Mouse (Mus musculus): ENCODE data around the gene Olfr452. TPM values are rescaled to one million over a fixed set of nuclear protein-coding genes. Genes with fewer than 3 reads are reported as not detected.

Gene Olfr452
- not detected in 2 replicates for polyA plus RNA-seq (2016; fragmentation: Nextera tagmentation; extraction: Ambion mirVana)

DNA sequence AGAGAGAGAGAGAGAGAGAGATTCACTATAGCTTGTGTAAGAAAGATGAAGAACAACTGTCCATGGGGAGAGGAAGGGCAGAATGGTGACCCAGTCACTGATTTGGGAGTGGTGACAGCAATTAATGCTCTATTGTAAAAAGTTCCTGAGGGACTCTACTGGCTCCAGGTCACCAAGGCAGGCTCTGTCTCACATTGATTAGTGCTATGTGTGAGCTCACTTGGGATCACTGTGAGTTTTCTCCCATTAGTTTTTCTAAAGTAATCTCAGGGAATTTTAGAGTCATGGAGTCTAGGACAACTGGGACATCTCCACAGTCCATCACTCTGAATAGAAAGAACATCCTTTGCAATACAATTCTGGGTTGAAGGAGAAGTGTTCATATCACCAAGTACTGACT lies at the start of gene Olfr452:
Gene Olfr452 (plus strand): TSS at position 301 of the 400 bp plus-strand sequence.
- H3K4me3 ChIP-seq: no peak within 1 kb of the TSS
- no peak for DNase-seq (ENCODE audit: low spot score)

DNA sequence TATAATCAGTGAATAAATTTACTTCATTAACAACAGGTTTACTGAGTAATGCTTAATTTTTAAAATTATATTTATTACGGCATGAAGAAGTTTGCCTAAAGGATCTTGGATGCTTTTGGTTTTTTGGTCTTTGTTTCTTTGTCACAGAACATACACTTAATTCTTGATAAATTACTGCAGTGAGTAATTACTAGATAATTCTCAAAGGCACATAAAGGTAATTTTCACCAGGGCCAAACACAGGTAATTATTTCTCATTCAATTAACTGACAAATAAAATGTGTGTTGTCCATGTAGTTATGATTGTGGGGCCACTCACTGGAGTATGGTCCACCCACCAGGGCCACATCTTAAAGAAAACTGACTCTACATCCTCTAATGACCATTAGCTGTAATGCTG lies 45.8 kb upstream of the Olfr452 start, which contains the start of gene Olfr453:
Gene Olfr453 (plus strand): TSS at position 301 of the 400 bp plus-strand sequence.
- no peak within 1 kb of the TSS for H3K27ac ChIP-seq
- no peak for DNase-seq (ENCODE audit: low spot score)
- H3K4me1 ChIP-seq (replicated peaks): no peaks in the 10 kb centered on the region
- H3K9me3 ChIP-seq: no peaks in the 10 kb centered on the region
- H3K27me3 ChIP-seq (ENCODE audit: insufficient read depth, poor library complexity, severe bottlenecking): no peaks in the 10 kb centered on the region
- H3K36me3 ChIP-seq: no peaks in the 10 kb centered on the region
- WGBS: 97% methylated on average over 1 of the region's 1 CpGs
- H3K4me3 ChIP-seq: no peak within 1 kb of the TSS

More for the DNA sequence above, at the start of gene Olfr452:
- no peak within 1 kb of the TSS for H3K27ac ChIP-seq
- H3K36me3 ChIP-seq: no peaks in the 10 kb centered on the region
- H3K27me3 ChIP-seq (ENCODE audit: insufficient read depth, poor library complexity, severe bottlenecking): no peaks in the 10 kb centered on the region
- no peaks in the 10 kb centered on the region for H3K9me3 ChIP-seq
- no peaks in the 10 kb centered on the region for H3K4me1 ChIP-seq (replicated peaks)

DNA sequence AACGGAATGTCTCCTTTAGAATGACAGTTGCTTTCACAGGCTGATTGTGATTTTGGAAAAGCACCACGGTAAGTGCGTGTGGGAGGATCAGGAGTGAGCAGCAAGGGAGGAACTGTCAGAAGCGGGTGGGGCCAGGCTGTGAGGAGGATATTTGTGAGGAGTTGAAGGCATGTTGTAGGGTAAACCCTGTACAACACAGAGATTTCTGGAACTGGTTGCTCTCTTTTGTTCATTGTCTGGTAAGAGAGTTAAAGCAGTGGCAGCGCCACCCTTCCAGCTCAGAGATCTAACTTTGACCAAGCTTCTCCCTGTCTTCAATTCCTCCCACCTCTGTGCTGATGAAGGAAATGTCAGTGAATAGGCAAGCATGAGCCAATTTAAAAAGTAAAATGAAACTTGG lies 42.6 kb upstream of the Olfr452 start:
- H3K36me3 ChIP-seq: no peaks in the 10 kb centered on the region
- H3K4me1 ChIP-seq (replicated peaks): no peaks in the 10 kb centered on the region
- H3K9me3 ChIP-seq: no peaks in the 10 kb centered on the region
- no peak overlapping the region for H3K4me3 ChIP-seq
- WGBS: 83% methylated on average over 5 of the region's 5 CpGs
- DNase-seq (ENCODE audit: low spot score): no peak
- H3K27me3 ChIP-seq (ENCODE audit: insufficient read depth, poor library complexity, severe bottlenecking): no peaks in the 10 kb centered on the region
- H3K27ac ChIP-seq: no peak overlapping the region

DNA sequence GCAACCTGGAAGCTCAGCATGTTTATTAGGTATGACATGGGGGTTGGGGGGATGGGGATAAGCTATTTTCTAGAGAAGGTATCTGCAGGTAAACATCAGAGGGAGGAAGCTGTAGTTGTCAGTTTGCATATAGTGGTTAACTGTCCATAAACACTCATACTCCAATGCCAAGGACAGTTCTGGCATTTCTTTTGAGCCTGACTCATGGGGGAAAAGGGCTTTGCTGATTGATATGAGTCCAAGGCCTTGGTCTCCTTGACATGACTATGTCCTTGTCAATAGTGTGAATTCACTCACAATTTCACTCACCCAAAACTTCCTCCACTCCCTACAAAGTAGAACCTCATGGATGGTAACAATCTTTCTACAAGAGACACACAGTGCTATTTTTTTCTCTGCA lies 37.0 kb upstream of the Olfr452 start:
- H3K27me3 ChIP-seq (ENCODE audit: insufficient read depth, poor library complexity, severe bottlenecking): no peaks in the 10 kb centered on the region
- no peaks in the 10 kb centered on the region for H3K4me1 ChIP-seq (replicated peaks)
- no peak for DNase-seq (ENCODE audit: low spot score)
- H3K9me3 ChIP-seq: no peaks in the 10 kb centered on the region
- no peaks in the 10 kb centered on the region for H3K36me3 ChIP-seq
- H3K4me3 ChIP-seq: no peak overlapping the region
- H3K27ac ChIP-seq: no peak overlapping the region

DNA sequence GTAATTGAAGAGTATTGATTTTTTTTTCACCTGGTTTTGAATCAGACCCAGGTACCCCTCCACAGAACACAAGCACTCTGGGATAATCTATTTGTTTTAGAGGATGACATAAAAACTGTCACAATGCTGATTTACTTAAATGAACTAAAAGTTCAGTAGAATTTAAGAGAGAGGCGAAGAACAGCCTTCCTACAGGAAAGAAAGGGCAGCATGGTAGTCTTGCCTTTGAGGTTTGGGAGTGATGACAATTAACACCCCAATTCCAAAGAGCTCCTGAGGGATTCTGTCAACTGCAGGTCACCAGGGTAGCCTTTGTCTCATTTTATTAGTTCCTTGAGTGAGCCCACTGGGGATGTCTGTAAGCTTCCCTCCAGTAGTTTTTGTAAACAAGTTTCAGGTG lies 28.8 kb upstream of the Olfr452 start, which contains the start of gene Olfr38:
Gene Olfr38 (plus strand): TSS at position 301 of the 400 bp plus-strand sequence.
- no peak for DNase-seq (ENCODE audit: low spot score)
- WGBS: 74% methylated on average over 1 of the region's 1 CpGs

DNA sequence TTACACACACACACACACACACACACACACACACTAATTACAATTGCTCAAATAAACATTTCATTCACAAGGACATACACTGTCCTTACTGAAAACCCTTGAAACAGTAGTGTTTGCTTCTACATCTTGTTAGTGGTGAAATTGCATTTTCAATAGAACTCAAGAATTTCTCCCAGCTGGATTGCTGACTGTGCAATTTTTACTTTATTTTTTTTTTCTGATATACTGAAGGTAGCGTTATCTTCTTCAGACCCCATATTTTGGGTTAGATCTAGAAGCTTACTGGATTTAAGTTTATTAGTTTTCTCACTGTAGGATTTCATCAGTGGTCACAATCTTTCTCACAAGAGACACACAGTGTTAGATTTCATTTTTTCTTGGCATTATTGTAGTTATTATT lies 7.8 kb upstream of the Olfr452 start:
- H3K9me3 ChIP-seq: no peaks in the 10 kb centered on the region
- no peaks in the 10 kb centered on the region for H3K36me3 ChIP-seq
- no peak for DNase-seq (ENCODE audit: low spot score)
- H3K4me3 ChIP-seq: no peak overlapping the region
- no peaks in the 10 kb centered on the region for H3K27me3 ChIP-seq (ENCODE audit: insufficient read depth, poor library complexity, severe bottlenecking)
- 93% methylated on average over 1 of the region's 1 CpGs for WGBS
- H3K4me1 ChIP-seq (replicated peaks): no peaks in the 10 kb centered on the region
- H3K27ac ChIP-seq: no peak overlapping the region

More for the DNA sequence above, 28.8 kb upstream of the Olfr452 start, which contains the start of gene Olfr38:
- H3K36me3 ChIP-seq: no peaks in the 10 kb centered on the region
- no peaks in the 10 kb centered on the region for H3K27me3 ChIP-seq (ENCODE audit: insufficient read depth, poor library complexity, severe bottlenecking)
- no peaks in the 10 kb centered on the region for H3K4me1 ChIP-seq (replicated peaks)
- H3K9me3 ChIP-seq: no peaks in the 10 kb centered on the region
- no peak within 1 kb of the TSS for H3K4me3 ChIP-seq
- no peak within 1 kb of the TSS for H3K27ac ChIP-seq

DNA sequence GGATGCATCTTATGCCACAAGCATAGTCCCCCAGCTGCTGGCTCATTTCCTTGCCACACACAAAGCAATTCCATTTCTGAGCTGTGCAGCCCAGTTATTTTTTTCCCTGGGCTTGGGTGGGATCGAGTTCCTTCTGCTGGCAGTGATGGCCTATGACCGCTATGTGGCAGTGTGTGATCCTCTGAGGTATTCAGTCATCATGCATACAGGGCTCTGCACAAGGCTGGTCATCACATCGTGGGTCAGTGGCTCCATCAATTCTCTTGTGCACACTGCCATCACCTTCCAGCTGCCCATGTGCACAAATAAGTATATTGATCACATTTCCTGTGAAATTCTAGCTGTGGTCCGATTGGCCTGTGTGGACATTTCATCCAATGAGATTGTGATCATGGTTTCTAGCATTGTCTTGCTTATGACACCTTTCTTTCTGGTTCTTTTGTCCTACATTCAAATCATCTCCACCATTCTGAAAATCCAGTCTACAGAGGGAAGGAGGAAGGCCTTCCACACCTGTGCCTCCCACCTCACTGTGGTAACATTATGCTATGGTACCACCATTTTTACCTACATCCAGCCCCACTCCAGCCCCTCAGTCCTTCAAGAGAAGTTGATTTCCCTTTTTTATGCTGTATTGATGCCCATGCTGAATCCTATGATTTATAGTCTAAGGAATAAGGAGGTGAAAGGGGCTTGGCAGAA lies 5.5 kb downstream of the Olfr452 start:
- H3K27ac ChIP-seq: no peak overlapping the region

DNA sequence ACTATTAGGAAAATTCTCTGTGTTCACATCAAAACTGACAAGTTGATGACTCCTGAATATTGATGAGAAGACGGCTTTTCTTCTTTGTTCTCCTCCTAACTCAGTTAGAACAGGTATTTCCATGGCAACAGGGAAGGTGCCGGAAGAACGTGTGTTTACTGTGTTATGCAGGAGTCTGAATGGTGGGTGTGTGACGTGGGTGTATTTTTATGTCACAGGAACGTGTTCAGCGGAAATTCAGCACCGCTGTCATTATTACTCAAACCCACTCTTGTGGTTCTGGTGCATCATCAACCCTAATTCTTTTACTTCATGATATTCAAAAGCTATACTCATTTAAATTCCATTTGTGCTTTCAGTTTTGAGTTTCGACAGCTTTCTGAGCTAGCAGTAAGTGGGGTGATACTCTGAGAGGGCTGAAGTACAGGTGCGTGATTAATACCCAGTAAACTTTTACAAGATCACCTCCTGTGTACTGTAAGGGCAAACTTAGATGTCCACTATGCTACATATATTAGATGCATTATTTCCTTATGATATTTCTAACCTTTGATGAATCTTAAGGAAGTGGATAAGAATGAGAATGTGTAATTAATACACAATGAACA lies 6.2 kb downstream of the Olfr452 start:
- no peaks in the 10 kb centered on the region for H3K9me3 ChIP-seq
- no peaks in the 10 kb centered on the region for H3K36me3 ChIP-seq
- no peaks in the 10 kb centered on the region for H3K4me1 ChIP-seq (replicated peaks)
- H3K4me3 ChIP-seq: no peak overlapping the region
- no peak overlapping the region for H3K27ac ChIP-seq
- H3K27me3 ChIP-seq (ENCODE audit: insufficient read depth, poor library complexity, severe bottlenecking): no peaks in the 10 kb centered on the region
- DNase-seq (ENCODE audit: low spot score): no peak
- WGBS: 85% methylated on average over 9 of the region's 9 CpGs

More for the DNA sequence above, 5.5 kb downstream of the Olfr452 start:
- Histone ChIP-seq H3K9me3 (no peaks in the 10 kb centered on the region), H3K27me3 (ENCODE audit: insufficient read depth, poor library complexity, severe bottlenecking) (no peaks in the 10 kb centered on the region), H3K36me3 (no peaks in the 10 kb centered on the region), H3K4me1 (replicated peaks) (no peaks in the 10 kb centered on the region), H3K4me3 (no peak overlapping the region)
- WGBS: 51% methylated on average over 4 of the region's 4 CpGs
- DNase-seq (ENCODE audit: low spot score): peak; percentile 5

DNA sequence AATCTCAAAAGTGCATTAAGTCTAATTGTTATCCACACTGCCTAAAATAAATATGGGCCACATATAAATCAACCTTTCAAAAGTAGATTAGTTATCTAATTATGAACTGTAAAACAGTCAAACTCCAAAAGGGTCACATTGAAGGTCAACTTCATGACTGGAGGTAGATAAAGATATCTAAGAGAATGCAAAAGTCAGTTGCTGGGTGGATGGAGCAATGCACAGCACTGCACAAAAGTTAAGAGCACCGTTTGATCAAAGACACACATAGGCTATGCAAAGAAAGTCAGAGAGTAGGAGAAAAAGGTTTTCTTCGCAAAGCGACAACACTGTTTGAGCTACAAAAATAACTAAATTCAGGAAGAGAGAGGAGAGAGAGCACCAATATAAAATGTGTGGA lies 10.1 kb downstream of the Olfr452 start:
- 93% methylated on average over 3 of the region's 3 CpGs for WGBS
- Histone ChIP-seq H3K4me1 (replicated peaks) (no peaks in the 10 kb centered on the region), H3K27ac (no peak overlapping the region), H3K27me3 (ENCODE audit: insufficient read depth, poor library complexity, severe bottlenecking) (no peaks in the 10 kb centered on the region), H3K4me3 (no peak overlapping the region), H3K36me3 (no peaks in the 10 kb centered on the region), H3K9me3 (no peaks in the 10 kb centered on the region)
- no peak for DNase-seq (ENCODE audit: low spot score)

DNA sequence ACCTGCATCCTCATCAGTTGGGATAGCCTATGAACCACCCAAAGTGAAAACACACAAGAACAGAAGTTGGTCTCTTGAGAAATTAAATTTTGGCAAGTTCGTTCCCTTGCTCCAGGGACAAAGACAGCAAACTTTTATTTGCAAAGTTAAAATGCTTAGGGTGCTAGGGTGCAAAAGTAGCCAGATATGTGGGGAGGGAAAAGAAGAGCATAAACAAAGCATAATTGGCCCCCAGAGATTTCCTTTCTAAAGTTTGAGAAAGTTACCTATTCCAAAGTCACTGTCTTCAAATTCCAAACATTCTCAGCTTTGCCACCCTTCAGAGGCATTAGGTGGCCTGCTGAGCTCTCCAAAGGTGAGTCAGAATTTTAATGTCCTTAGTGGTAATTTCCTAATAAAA lies 26.7 kb downstream of the Olfr452 start, which contains the start of gene Olfr450:
Gene Olfr450 (plus strand): TSS at position 301 of the 400 bp plus-strand sequence.
- no peaks in the 10 kb centered on the region for H3K4me1 ChIP-seq (replicated peaks)
- H3K27ac ChIP-seq: no peak within 1 kb of the TSS
- WGBS: 80% methylated on average over 1 of the region's 1 CpGs
- H3K36me3 ChIP-seq: no peaks in the 10 kb centered on the region
- H3K27me3 ChIP-seq (ENCODE audit: insufficient read depth, poor library complexity, severe bottlenecking): no peaks in the 10 kb centered on the region
- no peak for DNase-seq (ENCODE audit: low spot score)
- no peaks in the 10 kb centered on the region for H3K9me3 ChIP-seq
- H3K4me3 ChIP-seq: no peak within 1 kb of the TSS

DNA sequence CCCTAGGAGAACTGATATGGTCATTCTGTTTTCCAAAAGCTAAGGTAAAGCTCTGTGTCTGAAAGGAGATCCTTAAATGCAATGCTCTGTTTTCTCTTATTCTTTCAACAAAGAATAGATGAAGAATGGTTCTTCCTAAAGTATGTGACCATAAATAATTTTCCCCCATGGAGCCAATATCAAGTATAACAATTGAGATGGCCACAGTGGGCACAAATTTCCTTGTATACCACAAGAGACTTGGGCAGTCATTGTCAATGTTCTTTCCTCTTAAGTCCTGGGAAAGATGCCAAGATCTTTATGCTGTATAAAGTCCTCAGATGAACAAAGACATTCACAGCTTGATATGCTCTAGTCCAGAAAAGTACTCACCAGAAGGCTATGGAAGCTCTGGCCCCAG lies 49.2 kb downstream of the Olfr452 start, which contains the start of gene Olfr449:
Gene Olfr449 (plus strand): TSS at position 301 of the 400 bp plus-strand sequence.
- H3K36me3 ChIP-seq: no peaks in the 10 kb centered on the region
- H3K4me3 ChIP-seq: no peak within 1 kb of the TSS
- H3K9me3 ChIP-seq: no peaks in the 10 kb centered on the region
- DNase-seq (ENCODE audit: low spot score): no peak
- no peaks in the 10 kb centered on the region for H3K27me3 ChIP-seq (ENCODE audit: insufficient read depth, poor library complexity, severe bottlenecking)
- H3K4me1 ChIP-seq (replicated peaks): no peaks in the 10 kb centered on the region
- no peak within 1 kb of the TSS for H3K27ac ChIP-seq

Measured in hindbrain, embryonic 10.5 days (tissue).